Mouse (Mus musculus) kidney, postnatal 36 days (tissue): Measurements from ENCODE around the gene Cd2.
A peak's percentile ranks its signal among the peaks of the same experiment; 100 is the strongest.

Experiments used
- DNase-seq, 2 experiments: peaks; one replicate each; pipeline ENCODE4 v3.0.0; 2021 to 2022; ENCODE audit warnings: mixed read lengths in 2 of 2

The Cd2 gene

DNA sequence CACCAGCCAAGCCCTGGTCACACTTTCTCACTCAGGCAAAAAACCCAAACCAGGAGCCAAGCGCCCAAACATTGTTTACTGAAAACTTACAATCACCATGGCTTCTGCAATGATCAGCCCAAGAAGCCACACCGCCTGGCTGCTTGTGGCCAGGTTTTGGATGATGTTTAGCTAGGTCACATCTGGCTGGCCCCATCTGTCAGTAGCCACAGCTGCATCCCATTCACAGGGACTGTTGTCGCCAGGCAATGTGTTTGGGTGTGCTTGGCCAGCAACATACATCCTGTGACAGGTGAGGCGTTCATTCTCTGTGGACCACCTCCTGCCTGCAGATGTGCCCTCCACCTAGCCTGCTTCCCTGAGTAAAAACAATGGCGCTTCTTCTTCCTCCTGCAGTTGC, 4.9 kb upstream of the Cd2 start:
- no peak for DNase-seq

- DNase-seq: no peak
Measured at GRCm38 (mm10) chr3:101290587-101291520, 3.1 kb upstream of the Cd2 start.

- no peak for DNase-seq
Measured at GRCm38 (mm10) chr3:101290036-101290435, 2.3 kb upstream of the Cd2 start.

DNA sequence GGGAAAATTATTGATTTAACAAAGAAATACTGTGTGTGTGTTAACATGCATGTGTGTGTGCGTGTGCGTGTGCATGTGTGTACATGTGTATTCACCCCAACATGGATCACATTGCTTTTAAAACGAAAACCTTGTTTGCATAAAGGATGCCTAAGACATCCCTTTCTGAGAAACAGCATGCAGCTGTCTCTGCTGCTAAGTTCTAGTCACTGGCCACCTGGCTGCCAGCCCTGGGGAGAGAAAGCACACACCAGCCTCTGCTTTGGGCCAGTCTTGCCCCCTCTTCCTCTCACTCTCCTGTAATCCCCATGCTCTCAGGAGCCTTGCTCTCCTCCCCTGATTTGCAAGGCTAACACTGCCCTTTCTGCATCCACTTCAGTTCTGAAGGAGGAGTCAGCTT, 1.7 kb upstream of the Cd2 start:
- DNase-seq: no peak

DNA sequence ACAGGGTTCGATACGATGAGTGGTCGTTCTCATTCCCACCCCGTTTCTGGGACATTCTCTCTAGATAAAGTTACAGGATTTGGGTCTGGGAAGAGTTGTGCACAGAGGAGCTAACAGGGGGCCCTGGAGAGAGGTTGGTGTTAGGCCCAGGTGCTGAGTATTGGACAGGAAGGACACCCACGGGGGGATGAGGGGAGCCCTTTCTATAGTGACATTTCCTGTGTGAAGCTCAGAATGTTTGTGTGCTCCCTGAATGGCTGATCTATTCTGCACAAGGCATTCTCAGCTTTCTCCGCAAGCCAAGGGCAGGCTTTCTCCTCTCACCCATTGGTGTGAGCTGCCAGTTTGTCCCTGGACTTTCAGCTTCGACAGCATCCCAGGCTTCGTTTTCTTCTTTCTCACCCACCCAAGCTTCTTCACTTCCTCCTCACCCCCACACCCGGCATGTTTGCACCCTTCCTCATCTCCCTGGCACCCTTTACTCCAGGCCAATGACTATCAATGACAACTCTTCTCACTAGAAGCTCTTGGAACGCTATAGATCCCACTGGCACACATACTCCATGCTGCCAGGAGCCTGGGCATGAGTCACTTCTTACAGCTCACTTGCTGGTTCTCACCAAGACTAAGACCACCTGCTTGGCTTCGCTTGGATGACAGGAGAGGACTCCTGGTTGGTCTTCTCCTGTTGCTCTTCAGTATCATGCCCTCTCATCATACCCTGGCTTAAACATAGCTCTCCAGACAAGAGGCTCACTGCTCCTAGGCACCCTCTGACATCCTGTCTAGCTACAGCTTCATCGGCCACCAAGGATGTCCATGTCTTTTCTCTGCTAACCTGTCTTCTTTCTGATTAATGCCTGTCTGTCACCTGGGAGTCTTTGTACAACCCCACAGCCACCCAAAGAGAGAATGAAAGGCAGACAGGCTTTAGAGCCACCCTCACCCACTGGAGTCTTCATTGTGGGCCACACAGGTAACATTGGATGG, 1.1 kb downstream of the Cd2 start:
- DNase-seq: no peak

DNA sequence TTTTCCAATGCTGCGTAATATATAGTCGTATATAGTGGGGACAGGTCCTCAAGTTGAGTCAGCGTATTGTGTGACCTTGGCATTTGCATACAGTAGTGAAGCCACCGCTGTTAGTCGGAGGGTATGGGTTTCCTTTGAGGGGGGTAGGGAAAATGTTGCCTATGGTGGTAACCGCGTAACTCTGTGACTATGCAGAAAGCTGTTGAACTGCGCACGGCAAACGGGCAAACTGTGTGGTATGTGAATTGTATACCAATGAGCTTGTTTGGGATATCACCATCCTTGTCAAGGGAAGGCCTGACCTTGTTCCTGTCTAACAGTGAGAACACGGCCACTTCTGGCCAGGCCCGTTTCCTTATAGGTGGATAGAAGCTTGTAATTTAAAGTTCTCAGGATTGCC, 1.9 kb downstream of the Cd2 start:
- DNase-seq: no peak

- DNase-seq: no peak
Measured at GRCm38 (mm10) chr3:101285021-101285615, 2.6 kb downstream of the Cd2 start.

DNA sequence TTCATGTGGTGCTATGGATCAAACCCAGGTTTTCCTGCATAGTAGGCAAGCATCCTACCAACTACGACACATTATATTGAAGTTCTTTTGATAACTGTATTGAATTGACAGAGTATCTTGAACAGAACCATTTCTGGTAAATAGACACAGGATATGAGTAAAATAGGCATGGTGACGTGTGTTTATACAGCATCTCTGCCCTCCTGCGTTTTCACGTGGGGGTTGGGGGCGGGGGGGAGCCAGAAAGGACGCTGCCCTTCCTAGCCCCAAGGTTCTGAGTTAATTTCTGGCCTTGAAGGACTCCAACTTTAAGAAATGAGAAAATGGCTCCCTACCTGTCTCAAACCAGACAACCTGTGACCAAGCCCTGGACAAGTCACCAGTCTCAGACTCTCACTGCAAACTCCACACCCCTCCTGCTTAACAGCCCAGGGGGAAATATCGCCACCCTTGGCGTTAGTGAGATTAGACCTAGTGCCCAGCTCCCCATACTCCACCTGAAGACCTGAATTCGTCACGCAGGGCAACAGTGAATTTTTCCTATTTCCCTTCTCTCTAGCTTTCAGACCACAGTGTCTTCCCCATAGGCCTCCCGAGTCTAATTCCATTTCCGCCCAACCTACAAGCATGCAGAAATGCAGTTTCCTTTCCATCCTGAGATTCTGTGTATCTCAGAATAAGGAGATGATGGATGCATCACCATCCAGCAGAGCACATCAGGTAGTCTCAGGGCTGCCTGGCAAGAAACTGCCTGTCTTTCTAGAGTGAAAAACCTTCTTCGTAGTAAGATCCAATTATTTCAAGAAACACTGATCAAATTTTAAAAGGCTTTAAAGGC, 3.7 kb downstream of the Cd2 start:
- DNase-seq: no peak

DNA sequence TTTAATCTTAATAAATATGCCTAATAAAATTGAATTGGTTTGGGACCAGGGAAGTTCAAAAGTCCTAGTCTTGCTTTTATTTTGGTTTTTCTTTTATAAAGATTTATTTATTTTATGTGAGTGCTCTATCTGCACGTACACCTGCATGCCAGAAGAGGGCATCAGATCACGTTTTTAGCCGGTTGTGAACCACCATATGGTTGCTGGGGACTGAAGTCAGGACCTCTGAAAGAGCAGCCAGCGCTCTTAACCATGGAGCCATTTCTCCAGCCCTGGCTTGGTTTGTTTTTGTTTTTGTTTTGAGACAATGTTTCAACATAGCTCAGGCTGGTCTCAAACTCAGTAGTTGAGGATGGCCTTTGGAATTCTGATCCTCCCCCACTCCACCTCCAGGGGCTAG, 4.3 kb downstream of the Cd2 start:
- no peak for DNase-seq

- no peak for DNase-seq
Measured at GRCm38 (mm10) chr3:101282556-101283180, 5.1 kb downstream of the Cd2 start.

GRCm38 (mm10) chr3:101281841-101282240, 5.9 kb downstream of the Cd2 start:
- no peak for DNase-seq

DNA sequence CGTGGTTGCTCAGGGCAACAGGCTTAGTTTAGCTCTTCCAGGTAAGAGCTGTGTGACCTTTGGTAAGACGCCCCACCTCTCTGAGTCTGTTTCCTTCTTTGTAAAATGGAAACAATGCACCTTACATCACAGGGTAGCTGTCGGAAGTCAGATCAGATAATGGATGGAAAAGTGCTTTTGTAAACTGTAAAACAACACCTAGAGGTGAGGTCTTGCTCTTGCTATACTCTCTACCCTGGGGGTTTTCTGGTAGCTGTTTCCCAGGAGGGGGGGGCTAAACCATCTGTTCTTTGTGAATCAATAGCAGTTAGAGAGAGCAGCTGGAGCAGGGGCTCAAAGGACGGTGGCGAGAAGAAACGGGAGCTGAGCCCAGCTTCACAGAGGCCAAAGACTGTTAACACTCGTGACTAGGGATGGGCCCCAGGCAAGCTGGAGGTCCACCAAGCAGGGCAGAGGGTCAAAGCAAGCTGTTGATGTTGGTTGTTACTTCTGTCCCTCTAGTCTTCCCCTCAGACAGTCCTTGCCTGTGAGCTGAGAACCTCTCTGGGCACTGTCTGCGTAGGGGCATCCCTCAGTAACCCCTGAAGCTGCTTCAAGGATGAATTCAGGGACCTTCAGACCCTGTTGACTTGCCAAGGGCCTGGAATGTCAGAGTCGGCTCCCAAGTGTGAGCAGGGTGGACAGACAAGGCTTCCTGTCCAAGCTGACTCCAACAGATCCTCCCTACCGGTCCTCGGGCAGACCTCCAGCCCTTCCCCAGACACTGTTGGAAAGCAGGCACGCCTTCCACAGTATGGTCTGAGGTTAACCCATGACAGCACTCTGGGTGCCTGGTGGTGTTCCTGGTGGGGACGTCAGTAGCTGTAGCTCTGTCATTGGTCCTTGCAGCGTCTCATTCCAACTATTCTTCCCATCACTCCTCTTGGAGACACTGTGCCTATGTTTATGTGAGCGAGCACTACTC, 7.1 kb downstream of the Cd2 start:
- DNase-seq: peak; percentile 14 to 25

GRCm38 (mm10) chr3:101279561-101279960, 8.2 kb downstream of the Cd2 start:
- no peak for DNase-seq

GRCm38 (mm10) chr3:101278396-101278795, 9.3 kb downstream of the Cd2 start:
- no peak for DNase-seq

DNA sequence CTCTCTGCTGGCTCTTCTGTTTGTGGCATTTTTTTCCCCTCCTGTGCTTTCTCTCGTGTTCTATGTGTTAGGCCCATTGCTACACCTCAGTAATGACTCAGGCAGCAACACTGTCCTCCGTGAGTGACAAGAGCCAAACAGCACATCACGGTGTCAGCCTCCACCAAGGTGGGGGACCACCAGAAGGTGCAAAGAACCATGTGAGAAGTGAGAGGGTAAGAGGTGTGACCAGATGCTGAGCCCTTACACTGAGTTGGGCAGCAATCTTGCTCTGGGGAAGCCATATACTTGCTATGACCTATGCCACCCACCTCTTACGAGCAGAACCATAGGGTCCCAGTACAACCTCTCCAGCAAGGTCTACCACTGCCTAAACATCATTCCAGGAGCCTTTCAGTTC, 9.9 kb downstream of the Cd2 start:
- DNase-seq: no peak

DNA sequence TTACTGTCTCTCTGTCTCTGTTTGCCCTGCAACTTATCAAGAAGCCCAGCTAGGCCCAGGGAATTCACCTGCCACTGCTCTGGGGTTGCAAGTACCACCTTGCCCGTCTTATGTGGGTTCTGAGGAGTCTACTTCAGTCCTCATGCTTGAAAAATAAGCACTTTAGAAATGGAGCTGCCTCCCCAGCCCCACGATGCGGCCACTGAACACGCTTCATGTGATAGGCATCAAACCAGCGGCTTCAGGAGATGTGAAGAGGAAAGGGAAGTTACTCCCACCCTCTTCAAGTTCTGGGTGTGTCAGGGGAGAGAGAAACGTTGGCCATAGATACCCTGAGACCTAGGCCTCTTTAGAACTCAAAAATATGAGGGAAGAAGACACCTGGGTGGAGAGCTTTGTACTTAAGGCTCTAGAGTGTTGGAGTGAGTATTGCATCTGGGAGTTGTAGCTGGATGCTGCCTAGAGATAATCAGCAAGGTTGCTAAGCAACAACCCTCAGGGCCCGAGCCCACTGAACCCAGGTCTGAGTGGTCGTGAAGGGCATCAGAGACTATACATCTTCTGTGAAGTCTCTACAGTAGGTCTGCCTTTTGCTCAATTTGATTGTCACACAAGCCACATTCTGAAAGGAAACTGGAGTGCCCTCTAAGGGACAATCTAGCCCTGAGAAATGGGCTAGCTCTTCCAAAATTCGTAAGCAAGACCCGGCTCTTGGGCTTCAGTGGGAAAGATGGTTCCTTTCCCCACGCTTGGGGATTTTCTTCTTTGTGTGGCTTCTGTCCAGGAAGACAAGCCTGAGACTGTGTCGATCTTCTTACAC, 11.0 kb downstream of the Cd2 start:
- no peak for DNase-seq

DNA sequence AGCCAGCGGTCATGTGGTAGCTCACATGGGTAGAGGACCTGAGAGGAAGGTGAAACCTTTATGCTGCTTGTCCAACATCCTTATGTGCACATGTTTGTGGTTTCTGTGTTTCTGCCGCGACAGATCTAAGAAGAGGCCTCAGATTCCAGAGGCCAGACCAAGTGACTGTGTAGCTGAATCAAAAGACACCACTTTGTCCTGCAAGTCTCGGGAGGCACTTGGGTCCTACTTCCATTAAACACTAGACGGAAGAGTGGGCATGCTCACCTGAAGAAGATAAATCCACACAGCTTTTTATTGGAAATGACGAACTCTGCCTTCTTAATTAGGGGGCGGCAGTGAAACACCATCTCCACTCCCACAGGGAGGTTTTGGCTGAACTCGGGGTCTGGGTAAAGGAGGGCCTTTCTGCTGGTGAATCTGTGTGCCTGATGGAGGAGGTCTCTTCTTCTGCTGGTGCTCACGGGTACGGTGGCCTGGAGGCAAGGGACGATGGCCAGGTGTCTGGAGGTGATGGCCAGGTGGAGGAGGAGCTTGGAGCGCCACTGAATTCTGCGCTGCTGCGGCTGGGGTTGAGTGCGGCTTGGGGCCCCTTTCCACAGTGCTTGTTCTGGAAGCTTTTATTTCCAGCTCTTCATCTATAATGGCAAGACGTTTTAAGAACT, 12.0 kb downstream of the Cd2 start:
- DNase-seq: no peak

GRCm38 (mm10) chr3:101274794-101275193, 12.9 kb downstream of the Cd2 start:
- DNase-seq: no peak
